Mouse (Mus musculus): ENCODE measurements at regions not wholly inside any gene's neighbourhood (a gene's known extent, or its start where the extent isn't known, plus 50 kb on each side); places are given as distances from the start of the nearest gene placed in this dataset.

GRCm38 (mm10) chr1:88813200-88813599, 111.2 kb upstream of the Arl4c start:
- H3K4me3 ChIP-seq: no peak overlapping the region
- H3K36me3 ChIP-seq: no peaks in the 10 kb centered on the region
- no peak overlapping the region for H3K9ac ChIP-seq
- no peak for ATAC-seq (ENCODE audit: low FRiP score, low read depth)
- no peak overlapping the region for H3K27ac ChIP-seq
- no peaks in the 10 kb centered on the region for H3K27me3 ChIP-seq
- H3K4me2 ChIP-seq (replicated peaks): no peak overlapping the region
- H3K4me1 ChIP-seq: peaks cover 9% of the 10 kb centered on the region
- WGBS: 36% methylated on average over 7 of the region's 7 CpGs
- no peaks in the 10 kb centered on the region for H3K9me3 ChIP-seq

GRCm38 (mm10) chr1:88816376-88816945, 114.4 kb upstream of the Arl4c start:
- Histone ChIP-seq H3K36me3 (no peaks in the 10 kb centered on the region), H3K4me2 (replicated peaks) (no peak overlapping the region), H3K4me3 (no peak overlapping the region), H3K9ac (no peak overlapping the region), H3K9me3 (no peaks in the 10 kb centered on the region), H3K27me3 (no peaks in the 10 kb centered on the region), H3K4me1 (peaks cover 17% of the 10 kb centered on the region), H3K27ac (no peak overlapping the region)
- 91% methylated on average over 9 of the region's 9 CpGs for WGBS
- no peak for ATAC-seq (ENCODE audit: low FRiP score, low read depth)

- no peaks in the 10 kb centered on the region for H3K9me3 ChIP-seq
- 75% methylated on average over 4 of the region's 4 CpGs for WGBS
- ATAC-seq (ENCODE audit: low FRiP score, low read depth): no peak
- no peaks in the 10 kb centered on the region for H3K27me3 ChIP-seq
- no peak overlapping the region for H3K4me2 ChIP-seq (replicated peaks)
- H3K4me3 ChIP-seq: no peak overlapping the region
- H3K27ac ChIP-seq: no peak overlapping the region
- H3K36me3 ChIP-seq: no peaks in the 10 kb centered on the region
- peaks cover 7% of the 10 kb centered on the region for H3K4me1 ChIP-seq
- no peak overlapping the region for H3K9ac ChIP-seq
Observed at GRCm38 (mm10) chr1:88825215-88825614, 123.2 kb upstream of the Arl4c start.

- H3K27ac ChIP-seq: no peak overlapping the region
- H3K36me3 ChIP-seq: no peaks in the 10 kb centered on the region
- H3K4me1 ChIP-seq: peaks cover 15% of the 10 kb centered on the region; the same call in 1 of the 2 replicates
- no peaks in the 10 kb centered on the region for H3K27me3 ChIP-seq
- H3K9ac ChIP-seq: no peak overlapping the region
- peaks cover 2% of the 10 kb centered on the region; the same call in 1 of the 2 replicates for H3K9me3 ChIP-seq
- WGBS: 64% methylated on average over 11 of the region's 11 CpGs
- no peak for ATAC-seq (ENCODE audit: low FRiP score, low read depth)
- no peak overlapping the region for H3K4me3 ChIP-seq
- no peak overlapping the region for H3K4me2 ChIP-seq (replicated peaks)
Observed at GRCm38 (mm10) chr1:88838661-88839274, 136.7 kb upstream of the Arl4c start.

- H3K9ac ChIP-seq: no peak overlapping the region
- peaks cover 4% of the 10 kb centered on the region; the same call in 1 of the 2 replicates for H3K9me3 ChIP-seq
- 29% methylated on average over 3 of the region's 3 CpGs for WGBS
- no peaks in the 10 kb centered on the region for H3K27me3 ChIP-seq
- peaks cover 15% of the 10 kb centered on the region; the same call in 1 of the 2 replicates for H3K4me1 ChIP-seq
- no peak overlapping the region for H3K27ac ChIP-seq
- H3K4me3 ChIP-seq: no peak overlapping the region
- no peaks in the 10 kb centered on the region for H3K36me3 ChIP-seq
- ATAC-seq (ENCODE audit: low FRiP score, low read depth): no peak
- no peak overlapping the region for H3K4me2 ChIP-seq (replicated peaks)
Observed at GRCm38 (mm10) chr1:88839407-88839976, 137.5 kb upstream of the Arl4c start.

- no peak overlapping the region for H3K9ac ChIP-seq
- peaks cover 15% of the 10 kb centered on the region; the same call in 1 of the 2 replicates for H3K4me1 ChIP-seq
- H3K4me3 ChIP-seq: no peak overlapping the region
- ATAC-seq (ENCODE audit: low FRiP score, low read depth): no peak
- H3K36me3 ChIP-seq: no peaks in the 10 kb centered on the region
- 66% methylated on average over 9 of the region's 9 CpGs for WGBS
- no peaks in the 10 kb centered on the region for H3K27me3 ChIP-seq
- no peak overlapping the region; the same call in 1 of the 2 replicates for H3K27ac ChIP-seq
- H3K4me2 ChIP-seq (replicated peaks): no peak overlapping the region
- H3K9me3 ChIP-seq: peaks cover 4% of the 10 kb centered on the region; the same call in 1 of the 2 replicates
Observed at GRCm38 (mm10) chr1:88839977-88840628, 138.1 kb upstream of the Arl4c start.

GRCm38 (mm10) chr1:88840991-88841592, 139.1 kb upstream of the Arl4c start:
- peaks cover 4% of the 10 kb centered on the region; the same call in 1 of the 2 replicates for H3K9me3 ChIP-seq
- WGBS: 81% methylated on average over 7 of the region's 9 CpGs
- H3K9ac ChIP-seq: no peak overlapping the region
- H3K4me2 ChIP-seq (replicated peaks): no peak overlapping the region
- H3K4me1 ChIP-seq: peaks cover 15% of the 10 kb centered on the region; the same call in 1 of the 2 replicates
- no peak overlapping the region for H3K27ac ChIP-seq
- no peak overlapping the region for H3K4me3 ChIP-seq
- no peaks in the 10 kb centered on the region for H3K36me3 ChIP-seq
- no peak for ATAC-seq (ENCODE audit: low FRiP score, low read depth)
- H3K27me3 ChIP-seq: no peaks in the 10 kb centered on the region

- WGBS: 23% methylated on average over 16 of the region's 16 CpGs
- no peaks in the 10 kb centered on the region for H3K27me3 ChIP-seq
- peaks cover 14% of the 10 kb centered on the region for H3K4me1 ChIP-seq
- H3K27ac ChIP-seq: no peak overlapping the region
- H3K4me3 ChIP-seq: no peak overlapping the region
- peak overlapping the region; percentile 14; the same call in 1 of the 2 replicates for H3K4me2 ChIP-seq (replicated peaks)
- H3K9ac ChIP-seq: no peak overlapping the region
- ATAC-seq (ENCODE audit: low FRiP score, low read depth): no peak
- H3K9me3 ChIP-seq: peaks cover 4% of the 10 kb centered on the region; the same call in 1 of the 2 replicates
- no peaks in the 10 kb centered on the region for H3K36me3 ChIP-seq
Observed at GRCm38 (mm10) chr1:88847333-88848091, 145.5 kb upstream of the Arl4c start.

GRCm38 (mm10) chr1:88848246-88848645, 146.2 kb upstream of the Arl4c start:
- no peaks in the 10 kb centered on the region for H3K27me3 ChIP-seq
- H3K27ac ChIP-seq: no peak overlapping the region
- H3K4me3 ChIP-seq: no peak overlapping the region
- no peak overlapping the region for H3K9ac ChIP-seq
- no peaks in the 10 kb centered on the region for H3K36me3 ChIP-seq
- 79% methylated on average over 8 of the region's 8 CpGs for WGBS
- no peak overlapping the region for H3K4me2 ChIP-seq (replicated peaks)
- peaks cover 4% of the 10 kb centered on the region; the same call in 1 of the 2 replicates for H3K9me3 ChIP-seq
- no peak for ATAC-seq (ENCODE audit: low FRiP score, low read depth)
- peaks cover 14% of the 10 kb centered on the region for H3K4me1 ChIP-seq

GRCm38 (mm10) chr1:88849421-88849820, 147.4 kb upstream of the Arl4c start:
- Histone ChIP-seq H3K27me3 (no peaks in the 10 kb centered on the region), H3K27ac (no peak overlapping the region), H3K9ac (no peak overlapping the region), H3K9me3 (no peaks in the 10 kb centered on the region), H3K4me3 (no peak overlapping the region), H3K36me3 (no peaks in the 10 kb centered on the region), H3K4me2 (replicated peaks) (no peak overlapping the region), H3K4me1 (peaks cover 14% of the 10 kb centered on the region)
- no peak for ATAC-seq (ENCODE audit: low FRiP score, low read depth)
- WGBS: 90% methylated on average over 5 of the region's 5 CpGs

GRCm38 (mm10) chr1:88851931-88852330, 149.9 kb upstream of the Arl4c start:
- no peak for ATAC-seq (ENCODE audit: low FRiP score, low read depth)
- Histone ChIP-seq H3K4me1 (peaks cover 13% of the 10 kb centered on the region), H3K9ac (no peak overlapping the region), H3K27me3 (no peaks in the 10 kb centered on the region), H3K27ac (no peak overlapping the region), H3K9me3 (no peaks in the 10 kb centered on the region), H3K4me3 (no peak overlapping the region), H3K36me3 (no peaks in the 10 kb centered on the region), H3K4me2 (replicated peaks) (no peak overlapping the region)
- 75% methylated on average over 5 of the region's 5 CpGs for WGBS

Data from limb, embryonic 13.5 days (tissue).